Mouse (Mus musculus): ENCODE results near the gene Myo1d.

The Myo1d gene

GRCm38 (mm10) chr11:80553046-80553445, 226.8 kb downstream of the Myo1d start:
- in situ Hi-C loops (cut with MboI): no loop called here

- in situ Hi-C loops (cut with MboI): no loop called here
Measured at GRCm38 (mm10) chr11:80551634-80552033, 228.2 kb downstream of the Myo1d start.

- in situ Hi-C loops (cut with MboI): no loop called here
Measured at GRCm38 (mm10) chr11:80550264-80550663, 229.6 kb downstream of the Myo1d start.

GRCm38 (mm10) chr11:80549854-80550253, 230.0 kb downstream of the Myo1d start:
- in situ Hi-C loops (cut with MboI): no loop called here

GRCm38 (mm10) chr11:80546233-80546632, 233.6 kb downstream of the Myo1d start:
- in situ Hi-C loops (cut with MboI): no loop called here

- in situ Hi-C loops (cut with MboI): no loop called here
Measured at GRCm38 (mm10) chr11:80539056-80539455, 240.8 kb downstream of the Myo1d start.

DNA sequence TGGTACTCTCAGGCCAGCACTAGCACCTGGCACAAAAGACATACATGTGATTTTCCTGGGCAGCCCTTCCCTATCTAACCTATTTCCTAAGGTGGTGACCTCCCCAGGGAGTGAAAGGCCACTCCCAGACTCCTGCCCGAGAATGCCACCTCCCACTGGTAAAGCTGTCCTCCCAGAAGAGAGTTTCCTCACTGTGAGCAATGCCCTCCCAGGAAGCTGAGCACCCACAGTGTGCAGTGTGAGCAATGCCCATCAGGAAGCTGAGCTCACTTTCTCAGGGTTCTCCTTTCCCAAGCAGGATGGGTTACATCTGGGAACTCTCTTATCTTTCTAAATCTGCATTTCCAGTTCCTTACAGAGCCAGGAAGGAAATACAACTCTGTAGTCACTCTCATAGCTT, 246.9 kb downstream of the Myo1d start:
- in situ Hi-C loops (cut with MboI): no loop called here

- in situ Hi-C loops (cut with MboI): no loop called here
Measured at GRCm38 (mm10) chr11:80529149-80529548, 250.7 kb downstream of the Myo1d start.

- in situ Hi-C loops (cut with MboI): no loop called here
Measured at GRCm38 (mm10) chr11:80527697-80528096, 252.1 kb downstream of the Myo1d start.

DNA sequence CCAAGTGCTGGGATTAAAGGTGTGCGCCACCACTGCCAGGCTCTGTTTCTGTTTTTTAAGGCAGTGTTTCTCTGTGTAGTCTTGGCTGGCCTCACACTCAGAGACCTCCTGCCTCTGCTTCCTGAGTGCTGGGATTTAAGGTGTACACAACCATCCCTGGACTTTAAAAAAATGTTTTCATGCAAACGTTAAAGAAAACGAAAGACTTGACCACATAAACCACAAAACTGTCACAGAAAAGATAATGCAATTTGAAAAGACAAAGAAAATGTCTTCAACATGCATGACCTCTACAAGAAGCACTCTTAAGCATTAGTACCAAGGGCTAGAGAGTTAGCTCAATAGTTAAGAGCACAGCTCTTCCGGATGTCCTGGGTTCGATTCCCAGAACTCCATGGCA, 255.6 kb downstream of the Myo1d start:
- in situ Hi-C loops (cut with MboI): no loop called here

GRCm38 (mm10) chr11:80523410-80523809, 256.4 kb downstream of the Myo1d start:
- in situ Hi-C loops (cut with MboI): no loop called here

GRCm38 (mm10) chr11:80522852-80523251, 257.0 kb downstream of the Myo1d start:
- in situ Hi-C loops (cut with MboI): no loop called here

DNA sequence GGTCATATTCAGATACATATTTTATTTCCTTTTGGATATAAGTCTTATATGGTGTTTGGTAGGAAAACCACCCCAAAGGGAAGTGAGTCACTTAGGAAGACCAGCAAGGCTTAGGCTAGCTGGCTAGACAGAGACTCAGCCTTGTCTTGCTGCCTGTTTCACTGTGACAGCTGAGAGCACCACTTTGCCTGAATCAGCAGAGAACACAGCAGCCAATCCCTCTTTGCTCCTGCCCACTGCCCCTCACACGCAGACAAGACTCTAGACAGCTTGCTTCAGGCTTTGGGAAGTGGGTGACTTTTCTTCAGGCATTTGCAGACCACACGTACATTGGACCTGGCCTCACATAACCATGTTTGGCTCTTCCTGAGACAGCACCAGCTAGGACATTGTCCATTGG, 258.7 kb downstream of the Myo1d start:
- in situ Hi-C loops (cut with MboI): no loop called here

DNA sequence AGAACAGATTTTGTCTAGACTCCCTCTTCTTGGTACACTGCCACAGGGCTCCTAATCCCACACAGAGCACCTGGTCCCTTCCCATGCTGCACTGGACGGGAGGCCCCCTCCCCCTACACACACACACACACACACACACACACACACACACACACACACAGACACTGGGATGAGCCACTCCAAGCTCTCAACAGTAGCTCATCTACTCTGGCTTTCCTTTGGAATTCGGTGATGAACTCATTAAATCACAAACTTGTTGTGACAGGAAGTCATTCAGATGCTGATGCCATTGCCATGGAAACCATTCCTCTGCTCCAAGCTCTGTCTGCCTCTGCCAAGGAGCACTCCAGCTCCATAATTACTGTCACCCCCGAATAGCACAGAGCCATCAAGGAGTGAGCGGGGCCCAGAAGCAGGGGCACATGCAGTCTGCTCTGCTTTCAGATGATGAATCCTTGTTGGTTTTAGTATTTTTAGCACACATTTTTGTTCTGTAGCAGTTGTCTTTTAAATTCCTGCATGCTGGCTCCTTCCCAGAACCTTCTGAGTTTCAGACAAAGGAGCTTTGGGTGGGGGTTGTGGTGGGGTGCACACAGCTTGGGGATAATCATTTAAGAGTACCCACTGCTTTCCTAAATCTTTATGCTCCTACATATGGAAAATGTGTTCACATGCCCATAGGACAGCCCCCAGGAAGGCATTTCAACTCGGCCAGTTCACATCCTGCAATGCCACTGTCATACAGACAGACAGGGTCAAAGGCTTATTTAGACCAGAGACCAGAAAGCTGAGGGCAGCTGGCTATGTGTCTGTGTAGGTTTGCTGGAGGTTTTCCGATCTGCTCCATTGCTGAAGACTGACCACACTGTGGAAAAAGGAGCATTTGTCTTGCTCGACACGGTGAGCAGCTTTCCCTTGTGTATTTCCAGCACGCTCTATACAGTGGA, 261.1 kb downstream of the Myo1d start:
- in situ Hi-C loops (cut with MboI): no loop called here

DNA sequence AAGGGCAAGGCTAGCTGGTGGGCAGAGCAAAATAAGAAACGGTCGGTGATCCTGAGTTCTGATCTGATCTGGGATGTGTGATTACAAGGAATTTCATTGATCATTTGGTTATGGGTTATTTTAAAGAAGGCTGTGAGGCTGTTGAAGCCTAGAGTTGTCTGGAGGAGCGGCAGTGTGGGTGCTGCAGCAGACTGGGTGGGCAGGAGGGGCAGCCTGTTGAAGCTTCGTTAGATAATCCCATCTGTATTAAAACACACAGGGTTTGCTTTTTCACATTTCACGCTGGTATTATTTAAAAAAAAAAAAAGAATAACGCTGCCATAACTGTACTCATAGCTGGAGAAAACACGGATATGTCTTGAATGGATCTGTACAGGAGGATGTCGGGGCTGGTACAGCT, 263.9 kb downstream of the Myo1d start:
- in situ Hi-C loops (cut with MboI): no loop called here

GRCm38 (mm10) chr11:80515346-80515745, 264.5 kb downstream of the Myo1d start:
- in situ Hi-C loops (cut with MboI): no loop called here

GRCm38 (mm10) chr11:80513796-80514195, 266.0 kb downstream of the Myo1d start:
- in situ Hi-C loops (cut with MboI): no loop called here

GRCm38 (mm10) chr11:80512313-80513056, 267.3 kb downstream of the Myo1d start:
- in situ Hi-C loops (cut with MboI): no loop called here

DNA sequence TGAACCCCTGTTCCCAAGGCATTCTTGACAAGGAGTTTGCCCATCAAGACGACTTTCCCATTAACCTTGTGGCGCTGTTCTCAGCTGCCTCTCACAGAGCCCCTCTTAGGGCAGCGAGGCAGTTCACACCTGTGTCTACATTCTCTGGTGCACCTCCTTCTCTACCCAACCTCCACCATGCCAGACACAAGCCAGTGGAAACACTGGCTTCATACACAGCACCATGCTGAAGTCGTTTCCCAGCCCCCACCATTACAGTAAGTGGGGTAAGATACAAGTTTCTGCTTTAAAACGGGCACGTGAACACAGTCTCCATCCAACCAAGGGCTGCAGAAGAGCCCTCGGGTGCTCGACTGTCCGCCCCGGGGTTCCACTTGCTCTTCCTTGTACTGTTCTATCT, 269.7 kb downstream of the Myo1d start:
- in situ Hi-C loops (cut with MboI): no loop called here

GRCm38 (mm10) chr11:80509176-80509506, 270.7 kb downstream of the Myo1d start:
- in situ Hi-C loops (cut with MboI): no loop called here

DNA sequence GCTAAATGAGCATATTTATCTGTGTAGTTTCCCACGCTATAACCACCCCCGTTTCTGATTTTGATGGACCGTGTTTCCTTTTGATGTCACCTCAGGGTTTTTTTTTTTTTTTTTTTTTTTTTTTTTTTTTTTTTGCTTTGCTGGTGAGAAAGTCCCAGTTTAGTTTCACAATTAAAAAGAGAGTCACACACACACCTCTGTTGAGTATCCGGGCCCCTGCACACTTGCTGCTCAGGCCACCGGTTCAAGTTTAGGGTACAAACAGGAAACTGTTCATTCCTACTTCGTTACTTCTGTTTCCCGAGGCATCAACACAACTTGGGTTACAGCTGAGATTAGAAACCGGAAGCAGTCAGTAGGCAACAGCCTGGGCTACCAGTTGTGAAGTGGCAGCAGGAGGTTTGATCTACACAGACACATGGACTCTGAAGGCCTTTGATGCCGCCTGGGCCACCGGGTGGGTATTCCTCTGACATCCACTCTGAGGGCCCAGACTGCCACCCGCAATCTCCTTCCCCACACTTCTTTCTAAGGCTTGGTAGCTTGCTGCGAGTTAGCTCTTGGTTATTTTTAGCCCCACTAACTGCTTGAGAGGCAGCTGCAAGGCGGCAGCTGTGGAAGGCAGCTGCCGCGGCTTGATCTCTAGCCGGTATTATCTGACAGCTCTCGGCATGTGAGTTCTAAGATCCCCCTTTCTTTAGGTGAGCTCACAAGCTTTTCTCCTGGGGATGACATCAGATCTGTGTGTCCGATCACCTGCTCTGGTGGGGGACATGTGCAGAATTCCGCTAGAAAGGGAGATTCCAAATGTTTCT, 271.3 kb downstream of the Myo1d start:
- in situ Hi-C loops (cut with MboI): no loop called here

DNA sequence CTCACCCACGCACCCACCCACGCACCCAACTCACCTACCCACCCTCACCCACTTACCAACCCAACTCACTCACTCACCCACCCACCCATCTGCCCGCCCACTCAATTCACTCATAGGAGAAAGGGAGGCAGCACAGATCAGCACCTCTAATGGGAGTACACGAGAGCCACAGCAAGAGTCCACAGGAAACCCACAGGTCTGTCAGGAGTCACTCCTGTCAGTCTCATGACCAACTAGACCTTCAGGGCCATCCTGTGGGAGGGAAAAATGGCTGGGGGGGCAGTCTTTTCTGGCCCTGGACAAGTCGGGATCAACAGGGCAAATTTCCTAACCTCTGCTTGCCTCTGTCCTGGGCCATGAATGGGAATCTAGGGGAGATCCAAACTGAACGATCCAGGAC, 272.0 kb downstream of the Myo1d start:
- in situ Hi-C loops (cut with MboI): no loop called here

Measured in mature B cell (primary cell).